8 mouse cellular contexts compared by ENCODE assay signal in genomic region chr2:174327295-174327981, GRCm38 (mm10). TPM values are rescaled to one million over a fixed set of nuclear protein-coding genes. Genes with fewer than 3 reads are reported as not detected.
DNase-seq lines count a peak whose midpoint lies in the region; ATAC-seq and TF ChIP-seq lines count a peak whose summit lies in the region.

No protein-coding gene starts in this region.

- peak; percentile 31 for ATAC-seq in embryonic facial prominence, embryonic 11.5 days (replicated peaks; ENCODE audit: insufficient number of reproducible peaks, low FRiP score, low TSS enrichment, low read depth)
- ATAC-seq in kidney, postnatal 0 days (replicated peaks; ENCODE audit: low FRiP score, low read depth): peak; percentile 53
- ATAC-seq in liver, embryonic 15.5 days (ENCODE audit: insufficient read depth): peak; percentile 53
- peak; percentile 25; the same call in 1 of the 2 replicates for ATAC-seq in neural tube, embryonic 11.5 days (ENCODE audit: insufficient read depth, low FRiP score, low TSS enrichment)

- peak overlapping the region; percentile 66 for H3K4me2 ChIP-seq in embryonic facial prominence, embryonic 11.5 days (ENCODE audit: low read depth, low read length)
- peak overlapping the region; percentile 65 for H3K4me2 ChIP-seq in kidney, postnatal 0 days (ENCODE audit: low read length)
- peak overlapping the region; percentile 99 for H3K4me2 ChIP-seq in liver, embryonic 15.5 days
- H3K4me2 ChIP-seq in neural tube, embryonic 11.5 days (ENCODE audit: low read depth): peak overlapping the region; percentile 63

- no peaks in the 10 kb centered on the region for H3K36me3 ChIP-seq in embryonic facial prominence, embryonic 11.5 days (replicated peaks; ENCODE audit: control insufficient read depth, insufficient read depth, low read depth, low read length)
- no peaks in the 10 kb centered on the region for H3K36me3 ChIP-seq in kidney, postnatal 0 days (ENCODE audit: insufficient read depth, low read length)
- no peaks in the 10 kb centered on the region for H3K36me3 ChIP-seq in liver, embryonic 15.5 days (replicated peaks)
- H3K36me3 ChIP-seq in neural tube, embryonic 11.5 days (ENCODE audit: control insufficient read depth, insufficient read depth, low read length): no peaks in the 10 kb centered on the region

- no peak overlapping the region; the same call in 1 of the 2 replicates for H3K27ac ChIP-seq in embryonic facial prominence, embryonic 11.5 days (replicated peaks; ENCODE audit: low read depth, low read length)
- H3K27ac ChIP-seq in kidney, postnatal 0 days: peak overlapping the region; percentile 70; the same call in 1 of the 2 replicates
- H3K27ac ChIP-seq in liver, embryonic 15.5 days (replicated peaks): peak overlapping the region; percentile 58
- H3K27ac ChIP-seq in neural tube, embryonic 11.5 days (ENCODE audit: low read depth, low read length): no peak overlapping the region

- H3K27me3 ChIP-seq in embryonic facial prominence, embryonic 11.5 days (ENCODE audit: control insufficient read depth, insufficient read depth, low read length): no peaks in the 10 kb centered on the region
- H3K27me3 ChIP-seq in kidney, postnatal 0 days (ENCODE audit: insufficient read depth, low read length): no peaks in the 10 kb centered on the region
- H3K27me3 ChIP-seq in liver, embryonic 15.5 days: no peaks in the 10 kb centered on the region
- H3K27me3 ChIP-seq in neural tube, embryonic 11.5 days (ENCODE audit: control insufficient read depth, insufficient read depth, low read length): no peaks in the 10 kb centered on the region

- peak overlapping the region; percentile 97 for H3K4me3 ChIP-seq in embryonic facial prominence, embryonic 11.5 days (ENCODE audit: low read depth, low read length)
- peak overlapping the region; percentile 89 for H3K4me3 ChIP-seq in kidney, postnatal 0 days (replicated peaks; ENCODE audit: low read depth, low read length)
- peak overlapping the region; percentile 97 for H3K4me3 ChIP-seq in liver, embryonic 15.5 days (replicated peaks)
- H3K4me3 ChIP-seq in neural tube, embryonic 11.5 days (ENCODE audit: low read depth, low read length): peak overlapping the region; percentile 95

- H3K4me1 ChIP-seq in embryonic facial prominence, embryonic 11.5 days (ENCODE audit: control insufficient read depth, insufficient read depth, low read length): no peaks in the 10 kb centered on the region
- 0 out of 2 replicates have a peak, but pooled peaks cover 3% of the 10 kb centered on the region for H3K4me1 ChIP-seq in kidney, postnatal 0 days (replicated peaks; ENCODE audit: insufficient read depth, low read length)
- H3K4me1 ChIP-seq in liver, embryonic 15.5 days (replicated peaks): peaks cover 43% of the 10 kb centered on the region
- H3K4me1 ChIP-seq in neural tube, embryonic 11.5 days (ENCODE audit: control insufficient read depth, insufficient read depth, low read length): peaks cover 6% of the 10 kb centered on the region; the same call in 1 of the 2 replicates

- peak overlapping the region; percentile 58 for H3K9ac ChIP-seq in embryonic facial prominence, embryonic 11.5 days (replicated peaks; ENCODE audit: low read length)
- H3K9ac ChIP-seq in kidney, postnatal 0 days (ENCODE audit: low read depth, low read length): peak overlapping the region; percentile 100
- peak overlapping the region; percentile 95 for H3K9ac ChIP-seq in liver, embryonic 15.5 days
- peak overlapping the region; percentile 56 for H3K9ac ChIP-seq in neural tube, embryonic 11.5 days (ENCODE audit: low read length)

- DNase-seq in A20 (ENCODE audit: low read depth, low spot score): peak; percentile 98
- peak; percentile 73 for DNase-seq in adrenal gland, adult 8-10 months
- DNase-seq in embryonic facial prominence, embryonic 11.5 days (ENCODE audit: low spot score): peak; percentile 70
- peak; percentile 65 to 66 for DNase-seq in heart, adult 9 months (ENCODE audit: low spot score in 2 of 2)
- peak; percentile 87 for DNase-seq in kidney, postnatal 0 days (ENCODE audit: low spot score)
- peak; percentile 80 for DNase-seq in neural tube, embryonic 11.5 days (ENCODE audit: low spot score)
- DNase-seq in telencephalon, adult 2 months (ENCODE audit: low read depth, low spot score): peak; percentile 84

- H3K9me3 ChIP-seq in embryonic facial prominence, embryonic 11.5 days (replicated peaks; ENCODE audit: control insufficient read depth, low read length): no peaks in the 10 kb centered on the region
- no peaks in the 10 kb centered on the region for H3K9me3 ChIP-seq in kidney, postnatal 0 days (replicated peaks; ENCODE audit: low read length)
- H3K9me3 ChIP-seq in liver, embryonic 15.5 days (replicated peaks): no peaks in the 10 kb centered on the region
- H3K9me3 ChIP-seq in neural tube, embryonic 11.5 days (ENCODE audit: control insufficient read depth, low read length): no peaks in the 10 kb centered on the region

- 49% methylated on average over 64 of the region's 64 CpGs for WGBS in embryonic facial prominence, embryonic 11.5 days
- 55% methylated on average over 64 of the region's 64 CpGs for WGBS in kidney, postnatal 0 days
- WGBS in liver, embryonic 15.5 days (ENCODE audit: insufficient replicate concordance): 47% methylated on average over 64 of the region's 64 CpGs
- WGBS in neural tube, embryonic 11.5 days: 47% methylated on average over 64 of the region's 64 CpGs

- no peak for TF ChIP-seq CTCF in kidney, postnatal 0 days (IDR thresholded peaks at IDR 0.05; ENCODE audit: low read depth)

RNA-seq across cellular contexts. Expression of gene Gm20721, which starts 19.1 kb away (rescaled TPM):
- 1 to 10 TPM; 1.6 to 2.7 (median 2.3) TPM for total RNA-seq in adrenal gland, adult 8-10 months (2022)
- 17.5 and 23.1 TPM in 2 replicates for polyA plus RNA-seq in embryonic facial prominence, embryonic 11.5 days (2014; fragmentation: Nextera tagmentation; extraction: Ambion mirVana)
- polyA plus RNA-seq in kidney, postnatal 0 days (2015; fragmentation: Nextera tagmentation; extraction: Ambion mirVana): 8.6 and 11.1 TPM in 2 replicates
- polyA plus RNA-seq in liver, embryonic 15.5 days (2015; fragmentation: Nextera tagmentation; extraction: Ambion mirVana): 49.2 and 59.3 TPM in 2 replicates
- 8.1 and 9.1 TPM in 2 replicates for polyA plus RNA-seq in neural tube, embryonic 11.5 days (2014; fragmentation: Nextera tagmentation; extraction: Ambion mirVana)

RNA-seq across cellular contexts. Expression of gene Gnas, which starts 43.3 kb away (rescaled TPM):
- total RNA-seq in adrenal gland, adult 8-10 months (2022): 1,000 to 10,000 TPM; 2,052 to 2,625 (median 2,313) TPM
- 1,377 and 1,397 TPM in 2 replicates for polyA plus RNA-seq in embryonic facial prominence, embryonic 11.5 days (2014; fragmentation: Nextera tagmentation; extraction: Ambion mirVana)
- 1,338 and 1,363 TPM in 2 replicates for polyA plus RNA-seq in kidney, postnatal 0 days (2015; fragmentation: Nextera tagmentation; extraction: Ambion mirVana)
- 323 and 336 TPM in 2 replicates for polyA plus RNA-seq in liver, embryonic 15.5 days (2015; fragmentation: Nextera tagmentation; extraction: Ambion mirVana)
- 1,351 and 1,381 TPM in 2 replicates for polyA plus RNA-seq in neural tube, embryonic 11.5 days (2014; fragmentation: Nextera tagmentation; extraction: Ambion mirVana)

Comparison
In these comparisons a context has a peak if more than half of its experiments do, and no peak if none do; other contexts are left out.
1. H3K27ac ChIP-seq: peak in kidney, postnatal 0 days (single experiment) and liver, embryonic 15.5 days (single experiment); none in embryonic facial prominence, embryonic 11.5 days (single experiment) and neural tube, embryonic 11.5 days (single experiment).
2. Peak in every context shown above with its lines, with median percentiles within 50 percentile points of each other: DNase-seq, ATAC-seq, H3K4me2 ChIP-seq, H3K4me3 ChIP-seq and H3K9ac ChIP-seq.